Mouse (Mus musculus) midbrain, postnatal 0 days (tissue): ENCODE measurements around the gene Ccdc146. TPM values are rescaled to one million over a fixed set of nuclear protein-coding genes. Genes with fewer than 3 reads are reported as not detected.
A peak's percentile ranks its signal among the peaks of the same experiment; 100 is the strongest.

Experiments
- ATAC-seq: fragments of 200-750 bp; cut with Nextera tagmentation; 2 replicates; pipeline ENCODE4 v1.8.0; 2017; ENCODE audit warnings: moderate number of reproducible peaks, mild to moderate bottlenecking, moderate TSS enrichment, moderate library complexity; ENCODE audit not compliant: low FRiP score
- DNase-seq: peaks from one replicate; pipeline ENCODE4 v3.0.0-alpha.2; 2015; ENCODE audit warnings: low spot score
- H3K27ac ChIP-seq: fragments of 300-500 bp; sonication (generic); 2 replicates; pipeline ENCODE4 v1.5.1; 2014; ENCODE audit warnings: low read depth, mild to moderate bottlenecking, low read length, mixed read lengths
- H3K27me3 ChIP-seq: fragments of 300-500 bp; sonication (generic); 2 replicates; pipeline ENCODE4 v1.6.1; 2014; ENCODE audit warnings: low read length, control low read depth, mixed read lengths; ENCODE audit not compliant: insufficient read depth
- H3K36me3 ChIP-seq: fragments of 300-500 bp; sonication (generic); 2 replicates; pipeline ENCODE4 v1.6.1; 2014; ENCODE audit warnings: low read length, control low read depth, mixed read lengths; ENCODE audit not compliant: insufficient read depth
- H3K4me1 ChIP-seq: fragments of 300-500 bp; sonication (generic); 2 replicates; pipeline ENCODE4 v1.6.1; 2014; ENCODE audit warnings: mild to moderate bottlenecking, control low read depth, antibody characterized with exemption, low read length, mixed read lengths; ENCODE audit not compliant: insufficient read depth
- H3K4me2 ChIP-seq: fragments of 300-500 bp; sonication (generic); 2 replicates; pipeline ENCODE4 v1.6.1; 2014; ENCODE audit warnings: low read depth, mild to moderate bottlenecking, low read length, mixed read lengths; ENCODE audit not compliant: poor library complexity, severe bottlenecking
- H3K4me3 ChIP-seq: fragments of 300-500 bp; sonication (generic); 2 replicates; pipeline ENCODE4 v1.5.1; 2014; ENCODE audit warnings: low read depth, mild to moderate bottlenecking, low read length, moderate library complexity
- H3K9ac ChIP-seq: fragments of 300-500 bp; sonication (generic); replicated peaks from 2 replicates; pipeline ENCODE4 v1.6.1; 2014; ENCODE audit warnings: mild to moderate bottlenecking, low read length, moderate library complexity, mixed read lengths; ENCODE audit not compliant: poor library complexity, severe bottlenecking
- H3K9me3 ChIP-seq: fragments of 300-500 bp; sonication (generic); 2 replicates; pipeline ENCODE4 v1.6.1; 2016; ENCODE audit warnings: low read length, control low read depth
- CTCF ChIP-seq: IDR thresholded peaks from 2 replicates; pipeline ENCODE4 v1.5.1; 2016; ENCODE audit warnings: antibody characterized with exemption, mild to moderate bottlenecking
- WGBS: fragments of 180-500 bp; shearing (Covaris S2); extraction: QIAGEN DNeasy Blood & Tissue Kit; methylation state at CpG from one replicate; pipeline ENCODE4 v1.1.7; 2014; 5-methylcytosine and 5-hydroxymethylcytosine counted together
- polyA plus RNA-seq: library from polyadenylated mRNA; unstranded; fragments of >200 nt; fragmentation: Nextera tagmentation; extraction: Ambion mirVana; gene quantifications from 2 replicates; pipeline ENCODE4 v1.2.1, GENCODE M21; 2015
- total RNA-seq: library from RNA; depleted of rRNA; stranded (reverse); fragments of >200 nt; gene quantifications from 2 replicates; pipeline ENCODE4 v1.2.3, GENCODE M21; 2014

Gene Ccdc146
- total and polyA plus RNA-seq, 2 experiments from 2014 or later = 0.27 to 0.74 TPM

- Histone ChIP-seq H3K9me3 (no peaks in the 10 kb centered on the region), H3K4me3 (peak within 1 kb of the TSS; percentile 41), H3K27ac (0 out of 2 replicates have a peak within 1 kb of the TSS, but pooled peaks have one; percentile 32), H3K27me3 (no peaks in the 10 kb centered on the region), H3K4me2 (peak within 1 kb of the TSS; percentile 92), H3K36me3 (no peaks in the 10 kb centered on the region), H3K4me1 (no peaks in the 10 kb centered on the region), H3K9ac (peak within 1 kb of the TSS; percentile 60)
- DNase-seq (peak; percentile 84), ATAC-seq (peak; percentile 89)
- WGBS = 2% methylated on average over 31 of the region's 31 CpGs
- no peak for TF ChIP-seq CTCF
These were observed 51.8 kb downstream of the Ccdc146 start, which contains the start of gene Fgl2 for GRCm38 (mm10) chr5:21372493-21373179. TSS of gene Fgl2 (plus strand) at chr5:21372642.

- H3K9ac ChIP-seq = peak overlapping the region; percentile 60; the same call in 1 of the 2 replicates
- DNase-seq (peak; percentile 27), ATAC-seq (peak; percentile 76)
- H3K4me3 ChIP-seq = peak overlapping the region; percentile 41
- H3K9me3 ChIP-seq = no peaks in the 10 kb centered on the region
- H3K36me3 ChIP-seq = no peaks in the 10 kb centered on the region
- no peaks in the 10 kb centered on the region for H3K27me3 ChIP-seq
- 30% methylated on average over 5 of the region's 5 CpGs for WGBS
- H3K4me1 ChIP-seq = no peaks in the 10 kb centered on the region
- no peak for TF ChIP-seq CTCF
- H3K27ac ChIP-seq = 0 out of 2 replicates have a peak overlapping the region, but pooled peaks have one; percentile 32
- peak overlapping the region; percentile 92 for H3K4me2 ChIP-seq
These were observed 52.6 kb downstream of the Ccdc146 start for GRCm38 (mm10) chr5:21371920-21372319.

- Histone ChIP-seq H3K4me2 (no peak overlapping the region), H3K27me3 (no peaks in the 10 kb centered on the region), H3K9ac (no peak overlapping the region), H3K36me3 (no peaks in the 10 kb centered on the region), H3K4me3 (no peak overlapping the region), H3K9me3 (no peaks in the 10 kb centered on the region), H3K27ac (no peak overlapping the region), H3K4me1 (no peaks in the 10 kb centered on the region)
- DNase-seq (no peak), ATAC-seq (no peak)
- no peak for TF ChIP-seq CTCF
- 94% methylated on average over 5 of the region's 5 CpGs for WGBS
These were observed 54.1 kb downstream of the Ccdc146 start for GRCm38 (mm10) chr5:21370218-21370947.

- no peak for ATAC-seq
- TF ChIP-seq CTCF = no peak
- no peaks in the 10 kb centered on the region for H3K9me3 ChIP-seq
- H3K27me3 ChIP-seq = no peaks in the 10 kb centered on the region
- no peaks in the 10 kb centered on the region for H3K36me3 ChIP-seq
- no peak overlapping the region for H3K4me3 ChIP-seq
- H3K27ac ChIP-seq = no peak overlapping the region
- no peak overlapping the region for H3K9ac ChIP-seq
- DNase-seq = no peak
- H3K4me1 ChIP-seq = no peaks in the 10 kb centered on the region
- no peak overlapping the region for H3K4me2 ChIP-seq
- 18% methylated on average over 2 of the region's 2 CpGs for WGBS
These were observed 57.0 kb downstream of the Ccdc146 start for GRCm38 (mm10) chr5:21367514-21367913.

- no peak for DNase-seq
- Histone ChIP-seq H3K36me3 (no peaks in the 10 kb centered on the region), H3K9me3 (no peaks in the 10 kb centered on the region), H3K27ac (no peak overlapping the region), H3K4me2 (no peak overlapping the region), H3K9ac (no peak overlapping the region), H3K4me3 (no peak overlapping the region), H3K27me3 (no peaks in the 10 kb centered on the region), H3K4me1 (no peaks in the 10 kb centered on the region)
- 68% methylated on average over 4 of the region's 4 CpGs for WGBS
- ATAC-seq = no peak
- TF ChIP-seq CTCF = no peak
These were observed 58.0 kb downstream of the Ccdc146 start for GRCm38 (mm10) chr5:21366338-21367053.
